Mouse (Mus musculus): Measurements from ENCODE around the gene St8sia6. TPM values are rescaled to one million over a fixed set of nuclear protein-coding genes. Genes with fewer than 3 reads are reported as not detected.

The St8sia6 gene
- polyA plus RNA-seq, 1 experiment from 2014 or later = 0.38 TPM

DNA sequence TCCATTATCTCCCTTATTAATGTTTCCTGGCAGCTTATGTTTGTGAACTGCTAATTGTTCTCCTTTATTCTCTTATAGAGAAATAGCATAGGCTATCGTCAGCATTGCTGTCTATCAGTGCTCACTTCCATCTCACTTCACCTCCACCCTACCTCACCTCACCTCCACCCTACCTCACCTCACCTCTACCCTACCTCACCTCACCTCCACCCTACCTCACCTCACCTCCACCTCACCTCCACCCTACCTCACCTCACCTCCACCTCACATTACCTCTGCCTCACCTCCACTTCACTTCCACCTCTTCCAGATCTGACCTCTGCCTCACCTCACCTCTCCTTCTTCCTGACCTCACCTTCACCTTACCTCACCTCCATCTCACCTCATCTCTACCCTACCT, 42.2 kb downstream of the St8sia6 start:
- Histone ChIP-seq H3K4me1 (replicated peaks) (no peaks in the 10 kb centered on the region), H3K4me3 (replicated peaks) (no peak overlapping the region), H3K4me2 (replicated peaks) (no peak overlapping the region), H3K27ac (no peak overlapping the region), H3K9me3 (no peaks in the 10 kb centered on the region), H3K9ac (no peak overlapping the region), H3K27me3 (replicated peaks) (no peaks in the 10 kb centered on the region), H3K36me3 (no peaks in the 10 kb centered on the region)
- ATAC-seq = no peak
- 66% methylated on average over 1 of the region's 1 CpGs for WGBS

- H3K9me3 ChIP-seq = no peaks in the 10 kb centered on the region
- no peak for ATAC-seq
- H3K4me2 ChIP-seq (replicated peaks) = no peak overlapping the region
- no peak overlapping the region for H3K9ac ChIP-seq
- H3K27me3 ChIP-seq (replicated peaks) = no peaks in the 10 kb centered on the region
- H3K4me1 ChIP-seq (replicated peaks) = no peaks in the 10 kb centered on the region
- H3K36me3 ChIP-seq = no peaks in the 10 kb centered on the region
- no peak overlapping the region for H3K27ac ChIP-seq
- 58% methylated on average over 1 of the region's 1 CpGs for WGBS
- no peak overlapping the region for H3K4me3 ChIP-seq (replicated peaks)
Observed at GRCm38 (mm10) chr2:13750777-13751176, 43.1 kb downstream of the St8sia6 start.

GRCm38 (mm10) chr2:13750089-13750488, 43.8 kb downstream of the St8sia6 start:
- Histone ChIP-seq H3K4me1 (replicated peaks) (no peaks in the 10 kb centered on the region), H3K4me2 (replicated peaks) (no peak overlapping the region), H3K27me3 (replicated peaks) (no peaks in the 10 kb centered on the region), H3K9me3 (no peaks in the 10 kb centered on the region), H3K4me3 (replicated peaks) (no peak overlapping the region), H3K9ac (no peak overlapping the region), H3K27ac (no peak overlapping the region), H3K36me3 (no peaks in the 10 kb centered on the region)
- WGBS = 60% methylated on average over 1 of the region's 1 CpGs
- ATAC-seq = no peak

- Histone ChIP-seq H3K4me3 (replicated peaks) (no peak overlapping the region), H3K36me3 (no peaks in the 10 kb centered on the region), H3K9me3 (no peaks in the 10 kb centered on the region), H3K4me2 (replicated peaks) (no peak overlapping the region), H3K27ac (no peak overlapping the region), H3K9ac (no peak overlapping the region), H3K4me1 (replicated peaks) (no peaks in the 10 kb centered on the region), H3K27me3 (replicated peaks) (no peaks in the 10 kb centered on the region)
- 68% methylated on average over 1 of the region's 1 CpGs for WGBS
- no peak for ATAC-seq
Observed at GRCm38 (mm10) chr2:13749176-13749575, 44.7 kb downstream of the St8sia6 start.

DNA sequence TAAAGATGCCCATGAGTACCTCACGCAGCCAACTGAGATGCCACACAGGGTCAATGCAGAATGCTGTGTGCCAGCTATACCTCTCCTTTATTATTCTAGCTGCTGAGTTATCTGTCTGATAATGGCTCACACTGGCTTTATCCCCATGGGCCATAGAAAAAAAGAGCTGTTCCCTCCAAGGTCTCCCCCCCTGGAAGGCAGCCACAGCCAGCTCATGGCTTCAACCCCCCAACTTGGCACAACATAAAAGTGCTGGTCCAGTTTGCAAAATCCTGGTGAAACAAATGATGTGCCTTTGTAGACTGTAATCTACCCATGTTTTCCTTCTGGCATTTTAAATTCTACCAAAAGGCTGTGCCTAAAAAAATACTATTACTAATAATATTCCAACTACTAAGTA, 46.3 kb downstream of the St8sia6 start:
- no peaks in the 10 kb centered on the region for H3K36me3 ChIP-seq
- H3K9ac ChIP-seq = no peak overlapping the region
- H3K27me3 ChIP-seq (replicated peaks) = no peaks in the 10 kb centered on the region
- WGBS = 94% methylated on average over 1 of the region's 1 CpGs
- H3K27ac ChIP-seq = no peak overlapping the region
- H3K4me1 ChIP-seq (replicated peaks) = no peaks in the 10 kb centered on the region
- no peak overlapping the region for H3K4me3 ChIP-seq (replicated peaks)
- no peaks in the 10 kb centered on the region for H3K9me3 ChIP-seq
- H3K4me2 ChIP-seq (replicated peaks) = no peak overlapping the region
- no peak for ATAC-seq

- H3K9me3 ChIP-seq = no peaks in the 10 kb centered on the region
- no peak overlapping the region for H3K4me2 ChIP-seq (replicated peaks)
- 70% methylated on average over 1 of the region's 1 CpGs for WGBS
- H3K36me3 ChIP-seq = no peaks in the 10 kb centered on the region
- ATAC-seq = no peak
- H3K4me1 ChIP-seq (replicated peaks) = no peaks in the 10 kb centered on the region
- no peaks in the 10 kb centered on the region for H3K27me3 ChIP-seq (replicated peaks)
- H3K27ac ChIP-seq = no peak overlapping the region
- H3K4me3 ChIP-seq (replicated peaks) = no peak overlapping the region
- H3K9ac ChIP-seq = no peak overlapping the region
Observed at GRCm38 (mm10) chr2:13746023-13746422, 47.8 kb downstream of the St8sia6 start.

DNA sequence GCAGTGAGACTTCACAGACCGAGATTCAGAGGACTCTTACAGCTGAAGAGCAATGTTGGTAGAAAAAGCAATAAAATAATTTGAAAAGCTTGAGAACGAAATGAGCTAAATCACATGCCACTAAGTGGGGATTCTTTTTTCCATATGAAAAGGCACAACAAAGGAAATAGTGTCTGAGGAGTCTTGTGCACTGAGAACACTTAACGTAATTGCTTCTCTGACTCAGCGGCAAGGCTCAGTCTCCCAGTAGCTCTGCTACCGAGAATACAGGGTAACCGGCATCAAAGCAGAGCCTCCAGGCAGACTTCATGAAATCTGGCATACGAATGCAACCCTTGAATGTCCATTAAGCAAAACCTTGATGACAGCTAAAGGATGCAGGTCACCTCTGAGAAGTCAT, 55.2 kb downstream of the St8sia6 start:
- no peak overlapping the region for H3K27ac ChIP-seq
- H3K4me3 ChIP-seq (replicated peaks) = no peak overlapping the region
- no peak overlapping the region for H3K4me2 ChIP-seq (replicated peaks)
- no peak for ATAC-seq
- H3K9ac ChIP-seq = no peak overlapping the region
- H3K27me3 ChIP-seq (replicated peaks) = no peaks in the 10 kb centered on the region
- H3K9me3 ChIP-seq = no peaks in the 10 kb centered on the region
- H3K36me3 ChIP-seq = no peaks in the 10 kb centered on the region
- no peaks in the 10 kb centered on the region for H3K4me1 ChIP-seq (replicated peaks)
- 67% methylated on average over 7 of the region's 7 CpGs for WGBS

- 39% methylated on average over 2 of the region's 2 CpGs for WGBS
- H3K9me3 ChIP-seq = no peaks in the 10 kb centered on the region
- no peaks in the 10 kb centered on the region for H3K36me3 ChIP-seq
- H3K4me2 ChIP-seq (replicated peaks) = no peak overlapping the region
- H3K4me1 ChIP-seq (replicated peaks) = no peaks in the 10 kb centered on the region
- H3K27me3 ChIP-seq (replicated peaks) = no peaks in the 10 kb centered on the region
- ATAC-seq = no peak
- H3K27ac ChIP-seq = no peak overlapping the region
- H3K4me3 ChIP-seq (replicated peaks) = no peak overlapping the region
- H3K9ac ChIP-seq = no peak overlapping the region
Observed at GRCm38 (mm10) chr2:13727901-13728300, 66.0 kb downstream of the St8sia6 start.

- H3K27ac ChIP-seq = no peak overlapping the region
- no peak overlapping the region for H3K4me2 ChIP-seq (replicated peaks)
- no peaks in the 10 kb centered on the region for H3K4me1 ChIP-seq (replicated peaks)
- 66% methylated on average over 3 of the region's 3 CpGs for WGBS
- no peak overlapping the region for H3K4me3 ChIP-seq (replicated peaks)
- no peaks in the 10 kb centered on the region for H3K27me3 ChIP-seq (replicated peaks)
- ATAC-seq = no peak
- no peaks in the 10 kb centered on the region for H3K9me3 ChIP-seq
- no peak overlapping the region for H3K9ac ChIP-seq
- H3K36me3 ChIP-seq = no peaks in the 10 kb centered on the region
Observed at GRCm38 (mm10) chr2:13725592-13725991, 68.3 kb downstream of the St8sia6 start.

- no peaks in the 10 kb centered on the region for H3K36me3 ChIP-seq
- no peaks in the 10 kb centered on the region for H3K9me3 ChIP-seq
- no peaks in the 10 kb centered on the region for H3K27me3 ChIP-seq (replicated peaks)
- H3K9ac ChIP-seq = no peak overlapping the region
- no peak for ATAC-seq
- no peak overlapping the region for H3K4me2 ChIP-seq (replicated peaks)
- H3K27ac ChIP-seq = no peak overlapping the region
- H3K4me3 ChIP-seq (replicated peaks) = no peak overlapping the region
- WGBS = 69% methylated on average over 4 of the region's 4 CpGs
- no peaks in the 10 kb centered on the region for H3K4me1 ChIP-seq (replicated peaks)
Observed at GRCm38 (mm10) chr2:13722241-13722640, 71.6 kb downstream of the St8sia6 start.

- H3K27ac ChIP-seq = no peak overlapping the region
- H3K9me3 ChIP-seq = no peaks in the 10 kb centered on the region
- no peaks in the 10 kb centered on the region for H3K27me3 ChIP-seq (replicated peaks)
- no peak for ATAC-seq
- no peak overlapping the region for H3K4me2 ChIP-seq (replicated peaks)
- no peaks in the 10 kb centered on the region for H3K4me1 ChIP-seq (replicated peaks)
- H3K4me3 ChIP-seq (replicated peaks) = no peak overlapping the region
- H3K36me3 ChIP-seq = no peaks in the 10 kb centered on the region
- WGBS = 77% methylated on average over 6 of the region's 6 CpGs
- H3K9ac ChIP-seq = no peak overlapping the region
Observed at GRCm38 (mm10) chr2:13718628-13719185, 75.2 kb downstream of the St8sia6 start.

GRCm38 (mm10) chr2:13708785-13709184, 85.1 kb downstream of the St8sia6 start:
- Histone ChIP-seq H3K27me3 (replicated peaks) (no peaks in the 10 kb centered on the region; the same call in 1 of the 2 replicates), H3K9me3 (no peaks in the 10 kb centered on the region), H3K27ac (no peak overlapping the region), H3K4me1 (replicated peaks) (no peaks in the 10 kb centered on the region), H3K4me2 (replicated peaks) (no peak overlapping the region), H3K36me3 (no peaks in the 10 kb centered on the region), H3K4me3 (replicated peaks) (no peak overlapping the region), H3K9ac (no peak overlapping the region)
- no peak for ATAC-seq
- WGBS = 39% methylated on average over 1 of the region's 1 CpGs

DNA sequence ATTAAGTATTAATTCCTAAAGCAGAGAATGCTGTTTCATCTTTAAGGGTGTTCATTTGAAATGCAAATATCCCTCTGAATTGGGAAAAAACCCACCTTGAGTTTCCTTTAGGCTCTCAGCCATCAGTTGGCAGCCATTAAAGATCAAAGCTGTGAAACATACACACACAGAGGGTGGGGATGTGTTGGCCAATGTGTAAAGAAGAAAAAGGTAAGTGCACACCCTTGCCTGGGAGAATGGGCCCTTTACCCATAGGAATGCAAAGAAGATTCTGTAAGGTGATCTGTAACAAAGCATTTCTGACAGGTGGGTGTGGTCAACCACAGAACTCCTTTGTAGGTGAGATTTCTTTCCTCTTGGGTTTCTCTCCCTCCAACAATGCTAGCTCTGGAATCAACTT, 96.3 kb downstream of the St8sia6 start:
- Histone ChIP-seq H3K36me3 (no peaks in the 10 kb centered on the region), H3K27ac (no peak overlapping the region), H3K9me3 (no peaks in the 10 kb centered on the region), H3K4me1 (replicated peaks) (no peaks in the 10 kb centered on the region), H3K4me3 (replicated peaks) (no peak overlapping the region), H3K27me3 (replicated peaks) (no peaks in the 10 kb centered on the region), H3K9ac (no peak overlapping the region), H3K4me2 (replicated peaks) (no peak overlapping the region)
- no peak for ATAC-seq

Measured in intestine, embryonic 15.5 days (tissue).